Mouse (Mus musculus) neural tube, embryonic 12.5 days (tissue): Measurements from ENCODE around the gene Mvp. TPM values are rescaled to one million over a fixed set of nuclear protein-coding genes. Genes with fewer than 3 reads are reported as not detected.
A peak's percentile ranks its signal among the peaks of the same experiment; 100 is the strongest.

Experiments
- ATAC-seq: fragments of 200-750 bp; cut with Nextera tagmentation; 2 replicates; pipeline ENCODE4 v1.8.0; 2017; ENCODE audit warnings: low read depth, mild to moderate bottlenecking, moderate TSS enrichment, moderate library complexity; ENCODE audit not compliant: low FRiP score
- H3K27ac ChIP-seq: fragments of 300-500 bp; sonication (generic); 2 replicates; pipeline ENCODE4 v1.5.1; 2016
- H3K27me3 ChIP-seq: fragments of 300-500 bp; sonication (generic); replicated peaks from 2 replicates; pipeline ENCODE4 v1.6.1; 2016; ENCODE audit warnings: mild to moderate bottlenecking
- H3K36me3 ChIP-seq: fragments of 300-500 bp; sonication (generic); 2 replicates; pipeline ENCODE4 v1.6.1; 2016; ENCODE audit warnings: mild to moderate bottlenecking
- H3K4me1 ChIP-seq: fragments of 300-500 bp; sonication (generic); 2 replicates; pipeline ENCODE4 v1.6.1; 2016
- H3K4me2 ChIP-seq: fragments of 300-500 bp; sonication (generic); replicated peaks from 2 replicates; pipeline ENCODE4 v1.6.1; 2016; ENCODE audit warnings: mild to moderate bottlenecking
- H3K4me3 ChIP-seq: fragments of 300-500 bp; sonication (generic); 2 replicates; pipeline ENCODE4 v1.5.1; 2016
- H3K9ac ChIP-seq: fragments of 300-500 bp; sonication (generic); 2 replicates; pipeline ENCODE4 v1.6.1; 2016; ENCODE audit warnings: mild to moderate bottlenecking
- H3K9me3 ChIP-seq: fragments of 300-500 bp; sonication (generic); 2 replicates; pipeline ENCODE4 v1.6.1; 2016; ENCODE audit warnings: mild to moderate bottlenecking
- WGBS: fragments of 180-500 bp; shearing (Covaris S2); methylation state at CpG from one replicate; pipeline ENCODE4 v1.1.7; 2016; 5-methylcytosine and 5-hydroxymethylcytosine counted together
- polyA plus RNA-seq: library from polyadenylated mRNA; unstranded; fragments of >200 nt; fragmentation: Nextera tagmentation; extraction: Ambion mirVana; gene quantifications from 2 replicates; pipeline ENCODE4 v1.2.1, GENCODE M21; 2016

Gene Mvp
- polyA plus RNA-seq, 1 experiment from 2014 or later = 6.6 TPM

GRCm38 (mm10) chr7:126955125-126955524, 59.3 kb downstream of the Mvp start:
- Histone ChIP-seq H3K4me3 (no peak overlapping the region), H3K27me3 (peaks cover 15% of the 10 kb centered on the region), H3K9ac (no peak overlapping the region), H3K36me3 (peaks cover 3% of the 10 kb centered on the region; the same call in 1 of the 2 replicates), H3K4me1 (peaks cover 11% of the 10 kb centered on the region), H3K9me3 (no peaks in the 10 kb centered on the region), H3K27ac (no peak overlapping the region), H3K4me2 (no peak overlapping the region)
- ATAC-seq = no peak
- WGBS = 74% methylated on average over 3 of the region's 3 CpGs

- Histone ChIP-seq H3K4me1 (peaks cover 25% of the 10 kb centered on the region), H3K9me3 (no peaks in the 10 kb centered on the region), H3K27ac (no peak overlapping the region), H3K36me3 (peaks cover 3% of the 10 kb centered on the region; the same call in 1 of the 2 replicates), H3K9ac (peak overlapping the region; percentile 67; the same call in 1 of the 2 replicates), H3K27me3 (peaks cover 17% of the 10 kb centered on the region), H3K4me3 (peak overlapping the region; percentile 50), H3K4me2 (peak overlapping the region; percentile 98)
- ATAC-seq = no peak
- WGBS = 0% methylated on average over 5 of the region's 8 CpGs
Measured at GRCm38 (mm10) chr7:126952646-126953045, 61.8 kb downstream of the Mvp start.

- peaks cover 25% of the 10 kb centered on the region for H3K4me1 ChIP-seq
- peak overlapping the region; percentile 67 for H3K9ac ChIP-seq
- ATAC-seq = no peak
- peaks cover 17% of the 10 kb centered on the region for H3K27me3 ChIP-seq
- peak overlapping the region; percentile 50 for H3K4me3 ChIP-seq
- no peaks in the 10 kb centered on the region for H3K9me3 ChIP-seq
- 21% methylated on average over 4 of the region's 4 CpGs for WGBS
- peak overlapping the region; percentile 3; the same call in 1 of the 2 replicates for H3K27ac ChIP-seq
- peak overlapping the region; percentile 98 for H3K4me2 ChIP-seq
- H3K36me3 ChIP-seq = no peaks in the 10 kb centered on the region; the same call in 1 of the 2 replicates
Measured at GRCm38 (mm10) chr7:126951741-126952140, 62.7 kb downstream of the Mvp start.

GRCm38 (mm10) chr7:126950647-126951615, 63.5 kb downstream of the Mvp start:
- Histone ChIP-seq H3K4me1 (peaks cover 25% of the 10 kb centered on the region), H3K27ac (peak overlapping the region; percentile 74; the same call in 1 of the 2 replicates), H3K9me3 (no peaks in the 10 kb centered on the region), H3K4me2 (peak overlapping the region; percentile 98), H3K9ac (peak overlapping the region; percentile 67), H3K4me3 (peak overlapping the region; percentile 50), H3K36me3 (peaks cover 3% of the 10 kb centered on the region; the same call in 1 of the 2 replicates), H3K27me3 (peaks cover 17% of the 10 kb centered on the region)
- ATAC-seq = 0 out of 2 replicates have a peak, but pooled peaks have one; percentile 2
- 7% methylated on average over 26 of the region's 26 CpGs for WGBS

GRCm38 (mm10) chr7:126949793-126950646, 64.4 kb downstream of the Mvp start, which contains the start of gene Sez6l2:
Gene Sez6l2, plus strand, starts transcription at chr7:126950563.
- WGBS = under 1% methylated on average over 42 of the region's 42 CpGs
- Histone ChIP-seq H3K36me3 (peaks cover 9% of the 10 kb centered on the region), H3K9me3 (no peaks in the 10 kb centered on the region), H3K9ac (peak within 1 kb of the TSS; percentile 67), H3K4me1 (peaks cover 25% of the 10 kb centered on the region), H3K4me3 (peak within 1 kb of the TSS; percentile 50), H3K27me3 (peaks cover 17% of the 10 kb centered on the region), H3K27ac (peak within 1 kb of the TSS; percentile 74), H3K4me2 (peak within 1 kb of the TSS; percentile 98)
- peak; percentile 83 for ATAC-seq

GRCm38 (mm10) chr7:126949403-126949792, 65.0 kb downstream of the Mvp start, which contains the start of gene Asphd1:
Gene Asphd1, minus strand, starts transcription at chr7:126949582.
- H3K9ac ChIP-seq = peak within 1 kb of the TSS; percentile 67
- under 1% methylated on average over 21 of the region's 21 CpGs for WGBS
- peak within 1 kb of the TSS; percentile 50 for H3K4me3 ChIP-seq
- peak; percentile 73 for ATAC-seq
- peaks cover 25% of the 10 kb centered on the region for H3K4me1 ChIP-seq
- peaks cover 14% of the 10 kb centered on the region for H3K36me3 ChIP-seq
- H3K27ac ChIP-seq = peak within 1 kb of the TSS; percentile 74
- peak within 1 kb of the TSS; percentile 98 for H3K4me2 ChIP-seq
- H3K9me3 ChIP-seq = no peaks in the 10 kb centered on the region
- peaks cover 17% of the 10 kb centered on the region for H3K27me3 ChIP-seq

GRCm38 (mm10) chr7:126948626-126949025, 65.8 kb downstream of the Mvp start:
- Histone ChIP-seq H3K9me3 (no peaks in the 10 kb centered on the region), H3K36me3 (peaks cover 18% of the 10 kb centered on the region), H3K4me3 (peak overlapping the region; percentile 50; the same call in 1 of the 2 replicates), H3K27me3 (peaks cover 17% of the 10 kb centered on the region), H3K9ac (0 out of 2 replicates have a peak overlapping the region, but pooled peaks have one; percentile 67), H3K27ac (peak overlapping the region; percentile 74; the same call in 1 of the 2 replicates), H3K4me1 (peaks cover 25% of the 10 kb centered on the region), H3K4me2 (peak overlapping the region; percentile 98)
- no peak for ATAC-seq
- 76% methylated on average over 9 of the region's 10 CpGs for WGBS

- no peak for ATAC-seq
- 58% methylated on average over 3 of the region's 3 CpGs for WGBS
- peaks cover 15% of the 10 kb centered on the region for H3K4me1 ChIP-seq
Measured at GRCm38 (mm10) chr7:126946530-126946929, 67.9 kb downstream of the Mvp start.

GRCm38 (mm10) chr7:126941801-126942200, 72.6 kb downstream of the Mvp start:
- Histone ChIP-seq H3K27me3 (no peaks in the 10 kb centered on the region), H3K27ac (no peak overlapping the region), H3K9me3 (no peaks in the 10 kb centered on the region), H3K9ac (no peak overlapping the region), H3K4me2 (no peak overlapping the region), H3K4me3 (no peak overlapping the region), H3K4me1 (no peaks in the 10 kb centered on the region), H3K36me3 (peaks cover 43% of the 10 kb centered on the region)
- no peak for ATAC-seq
- WGBS = 63% methylated on average over 5 of the region's 5 CpGs

More at GRCm38 (mm10) chr7:126946530-126946929, 67.9 kb downstream of the Mvp start:
- Histone ChIP-seq H3K4me2 (no peak overlapping the region), H3K9me3 (no peaks in the 10 kb centered on the region), H3K9ac (no peak overlapping the region), H3K27ac (no peak overlapping the region), H3K36me3 (peaks cover 32% of the 10 kb centered on the region), H3K27me3 (peaks cover 16% of the 10 kb centered on the region), H3K4me3 (no peak overlapping the region)

GRCm38 (mm10) chr7:126941171-126941570, 73.2 kb downstream of the Mvp start:
- H3K27ac ChIP-seq = no peak overlapping the region
- H3K9ac ChIP-seq = no peak overlapping the region
- no peak overlapping the region for H3K4me3 ChIP-seq
- no peaks in the 10 kb centered on the region for H3K27me3 ChIP-seq
- H3K4me2 ChIP-seq = no peak overlapping the region
- no peak for ATAC-seq
- H3K9me3 ChIP-seq = no peaks in the 10 kb centered on the region
- H3K4me1 ChIP-seq = no peaks in the 10 kb centered on the region
- 46% methylated on average over 6 of the region's 6 CpGs for WGBS
- H3K36me3 ChIP-seq = peaks cover 44% of the 10 kb centered on the region
